Mouse (Mus musculus) liver, embryonic 16.5 days (tissue): ENCODE measurements around the gene Mmel1. TPM values are rescaled to one million over a fixed set of nuclear protein-coding genes. Genes with fewer than 3 reads are reported as not detected.

Experiments
- ATAC-seq: fragments of 200-750 bp; cut with Nextera tagmentation; 2 replicates; pipeline ENCODE4 v1.8.0; 2017; ENCODE audit warnings: low read depth, mild to moderate bottlenecking, moderate number of reproducible peaks, moderate library complexity
- H3K27ac ChIP-seq: fragments of 300-500 bp; sonication (generic); 2 replicates; pipeline ENCODE4 v1.5.1; 2014; ENCODE audit warnings: mild to moderate bottlenecking, low read length
- H3K27me3 ChIP-seq: fragments of 300-500 bp; sonication (generic); 2 replicates; pipeline ENCODE4 v1.6.1; 2014; ENCODE audit warnings: low read depth, low read length, mixed read lengths; ENCODE audit not compliant: control insufficient read depth, insufficient read depth
- H3K36me3 ChIP-seq: fragments of 300-500 bp; sonication (generic); 2 replicates; pipeline ENCODE4 v1.6.1; 2014; ENCODE audit warnings: mild to moderate bottlenecking; ENCODE audit not compliant: control insufficient read depth, insufficient read depth
- H3K4me1 ChIP-seq: fragments of 300-500 bp; sonication (generic); 2 replicates; pipeline ENCODE4 v1.6.1; 2014; ENCODE audit warnings: low read depth, low read length, mixed read lengths; ENCODE audit not compliant: control insufficient read depth
- H3K4me2 ChIP-seq: fragments of 300-500 bp; sonication (generic); 2 replicates; pipeline ENCODE4 v1.6.1; 2014; ENCODE audit warnings: low read depth, low read length, mixed read lengths
- H3K4me3 ChIP-seq: fragments of 300-500 bp; sonication (generic); 2 replicates; pipeline ENCODE4 v1.5.1; 2014; ENCODE audit warnings: low read depth, mild to moderate bottlenecking, low read length
- H3K9ac ChIP-seq: fragments of 300-500 bp; sonication (generic); 2 replicates; pipeline ENCODE4 v1.6.1; 2014; ENCODE audit warnings: low read depth, low read length
- H3K9me3 ChIP-seq: fragments of 300-500 bp; sonication (generic); replicated peaks from 2 replicates; pipeline ENCODE4 v1.6.1; 2016; ENCODE audit warnings: low read length; ENCODE audit not compliant: control insufficient read depth
- WGBS: fragments of 180-500 bp; shearing (Covaris S2); extraction: QIAGEN DNeasy Blood & Tissue Kit; methylation state at CpG from one replicate; pipeline ENCODE4 v1.1.7; 2014; ENCODE audit not compliant: insufficient replicate concordance; 5-methylcytosine and 5-hydroxymethylcytosine counted together
- polyA plus RNA-seq: library from polyadenylated mRNA; unstranded; fragments of >200 nt; fragmentation: Nextera tagmentation; extraction: Ambion mirVana; gene quantifications from 2 replicates; pipeline ENCODE4 v1.2.1, GENCODE M21; 2015

Mmel1 gene
- polyA plus RNA-seq, 1 experiment from 2014 or later: 2.4 TPM

GRCm38 (mm10) chr4:154887593-154888250 is 18.3 kb downstream of the Mmel1 start:
- 67% methylated on average over 15 of the region's 15 CpGs for WGBS
- H3K27me3 ChIP-seq: peaks cover 19% of the 10 kb centered on the region
- no peak for ATAC-seq
- no peaks in the 10 kb centered on the region for H3K36me3 ChIP-seq
- no peak overlapping the region for H3K4me2 ChIP-seq
- H3K4me1 ChIP-seq: peaks cover 2% of the 10 kb centered on the region
- H3K4me3 ChIP-seq: no peak overlapping the region
- H3K9me3 ChIP-seq: no peaks in the 10 kb centered on the region
- H3K27ac ChIP-seq: no peak overlapping the region
- H3K9ac ChIP-seq: no peak overlapping the region

- Histone ChIP-seq H3K9ac (no peak overlapping the region), H3K27me3 (peaks cover 16% of the 10 kb centered on the region; the same call in 1 of the 2 replicates), H3K36me3 (no peaks in the 10 kb centered on the region), H3K4me1 (no peaks in the 10 kb centered on the region), H3K27ac (no peak overlapping the region), H3K4me3 (no peak overlapping the region), H3K9me3 (no peaks in the 10 kb centered on the region), H3K4me2 (no peak overlapping the region)
- ATAC-seq: no peak
- 77% methylated on average over 14 of the region's 14 CpGs for WGBS
Measured at GRCm38 (mm10) chr4:154890887-154891286, 21.5 kb downstream of the Mmel1 start.

GRCm38 (mm10) chr4:154895549-154895948 is 26.2 kb downstream of the Mmel1 start:
- Histone ChIP-seq H3K27ac (no peak overlapping the region), H3K27me3 (peaks cover 13% of the 10 kb centered on the region; the same call in 1 of the 2 replicates), H3K36me3 (no peaks in the 10 kb centered on the region), H3K4me2 (no peak overlapping the region), H3K4me3 (no peak overlapping the region), H3K9me3 (no peaks in the 10 kb centered on the region), H3K9ac (no peak overlapping the region), H3K4me1 (peaks cover 13% of the 10 kb centered on the region)
- WGBS: 63% methylated on average over 5 of the region's 5 CpGs
- ATAC-seq: no peak

GRCm38 (mm10) chr4:154897676-154898465 is 28.5 kb downstream of the Mmel1 start:
- H3K27ac ChIP-seq: no peak overlapping the region
- H3K27me3 ChIP-seq: peaks cover 11% of the 10 kb centered on the region; the same call in 1 of the 2 replicates

GRCm38 (mm10) chr4:154898506-154899446 is 29.4 kb downstream of the Mmel1 start, which contains the start of gene Fam213b:
Gene Fam213b, minus strand, starts transcription at chr4:154899135.
- Histone ChIP-seq H3K9me3 (no peaks in the 10 kb centered on the region), H3K4me2 (peak within 1 kb of the TSS; percentile 74), H3K36me3 (no peaks in the 10 kb centered on the region), H3K4me1 (peaks cover 13% of the 10 kb centered on the region), H3K27me3 (peaks cover 6% of the 10 kb centered on the region; the same call in 1 of the 2 replicates), H3K27ac (no peak within 1 kb of the TSS), H3K4me3 (peak within 1 kb of the TSS; percentile 56), H3K9ac (peak within 1 kb of the TSS; percentile 61)
- WGBS: 8% methylated on average over 43 of the region's 43 CpGs
- peak; percentile 96 for ATAC-seq

More at GRCm38 (mm10) chr4:154897676-154898465, 28.5 kb downstream of the Mmel1 start:
- Histone ChIP-seq H3K4me3 (peak overlapping the region; percentile 56), H3K36me3 (no peaks in the 10 kb centered on the region), H3K4me1 (peaks cover 13% of the 10 kb centered on the region), H3K4me2 (peak overlapping the region; percentile 74), H3K9me3 (no peaks in the 10 kb centered on the region), H3K9ac (peak overlapping the region; percentile 61; the same call in 1 of the 2 replicates)
- 59% methylated on average over 6 of the region's 6 CpGs for WGBS
- ATAC-seq: no peak

GRCm38 (mm10) chr4:154902371-154902770 is 33.0 kb downstream of the Mmel1 start:
- H3K4me3 ChIP-seq: no peak overlapping the region
- H3K9ac ChIP-seq: no peak overlapping the region
- 73% methylated on average over 2 of the region's 2 CpGs for WGBS
- H3K4me1 ChIP-seq: peaks cover 19% of the 10 kb centered on the region
- no peak overlapping the region for H3K27ac ChIP-seq
- ATAC-seq: no peak
- H3K36me3 ChIP-seq: no peaks in the 10 kb centered on the region
- no peaks in the 10 kb centered on the region for H3K27me3 ChIP-seq
- no peaks in the 10 kb centered on the region for H3K9me3 ChIP-seq
- H3K4me2 ChIP-seq: no peak overlapping the region

GRCm38 (mm10) chr4:154904185-154905071 is 35.0 kb downstream of the Mmel1 start:
- Histone ChIP-seq H3K4me2 (peak overlapping the region; percentile 88), H3K9me3 (no peaks in the 10 kb centered on the region), H3K9ac (peak overlapping the region; percentile 80), H3K4me3 (peak overlapping the region; percentile 73), H3K27me3 (no peaks in the 10 kb centered on the region), H3K27ac (peak overlapping the region; percentile 88), H3K4me1 (peaks cover 19% of the 10 kb centered on the region), H3K36me3 (no peaks in the 10 kb centered on the region)
- ATAC-seq: peak; percentile 95
- 2% methylated on average over 16 of the region's 16 CpGs for WGBS

- Histone ChIP-seq H3K9ac (peak overlapping the region; percentile 44), H3K4me1 (peaks cover 52% of the 10 kb centered on the region), H3K36me3 (no peaks in the 10 kb centered on the region), H3K9me3 (no peaks in the 10 kb centered on the region), H3K27me3 (no peaks in the 10 kb centered on the region), H3K27ac (peak overlapping the region; percentile 70), H3K4me2 (peak overlapping the region; percentile 38), H3K4me3 (no peak overlapping the region)
- 37% methylated on average over 17 of the region's 17 CpGs for WGBS
- peak; percentile 17; the same call in 1 of the 2 replicates for ATAC-seq
Measured at GRCm38 (mm10) chr4:154907833-154908232, 38.4 kb downstream of the Mmel1 start.
